Mouse (Mus musculus) ES-Bruce4 (cell line): Measurements from ENCODE around the gene Sbf1. TPM values are rescaled to one million over a fixed set of nuclear protein-coding genes. Genes with fewer than 3 reads are reported as not detected.

ENCODE experiments used
- H3K27ac ChIP-seq: 2 replicates; pipeline ENCODE4 v1.5.1; 2012; ENCODE audit warnings: low read length, inconsistent platforms; ENCODE audit not compliant: insufficient read depth
- H3K27me3 ChIP-seq: 2 replicates; pipeline ENCODE4 v1.6.1; 2012; ENCODE audit warnings: mild to moderate bottlenecking, low read length, inconsistent platforms; ENCODE audit not compliant: control insufficient read depth, poor library complexity, insufficient read depth, severe bottlenecking
- H3K36me3 ChIP-seq: 2 replicates; pipeline ENCODE4 v1.6.1; 2012; ENCODE audit warnings: inconsistent platforms, mild to moderate bottlenecking, low read length, moderate library complexity; ENCODE audit not compliant: control insufficient read depth, poor library complexity, insufficient read depth, severe bottlenecking
- H3K4me1 ChIP-seq: one replicate; pipeline ENCODE4 v1.8.1; 2011; ENCODE audit warnings: low read length; ENCODE audit not compliant: control insufficient read depth, insufficient read depth
- H3K4me3 ChIP-seq: 2 replicates; pipeline ENCODE4 v1.5.1; 2011; ENCODE audit warnings: low read depth, mild to moderate bottlenecking, low read length
- H3K9ac ChIP-seq: 2 replicates; pipeline ENCODE4 v1.6.1; 2012; ENCODE audit warnings: low read depth, mild to moderate bottlenecking, inconsistent platforms; ENCODE audit not compliant: poor library complexity, severe bottlenecking
- H3K9me3 ChIP-seq: replicated peaks from 2 replicates; pipeline ENCODE4 v1.6.1; 2012; ENCODE audit warnings: mild to moderate bottlenecking, low read length, inconsistent platforms; ENCODE audit not compliant: control insufficient read depth, poor library complexity, insufficient read depth, severe bottlenecking
- CTCF ChIP-seq: IDR thresholded peaks from one replicate; pipeline ENCODE4 v1.8.1; 2011; ENCODE audit warnings: low read depth, low read length
- EP300 ChIP-seq: IDR thresholded peaks from 2 replicates; pipeline ENCODE4 v1.6.1; 2011; ENCODE audit warnings: low read depth, low read length; ENCODE audit not compliant: insufficient read depth
- POLR2A ChIP-seq: IDR thresholded peaks from one replicate; pipeline ENCODE4 v1.8.1; 2011; ENCODE audit warnings: low read length; ENCODE audit not compliant: insufficient read depth
- polyA plus RNA-seq: library from polyadenylated mRNA; stranded (reverse); fragments of >200 nt; gene quantifications from 2 replicates; pipeline ENCODE4 v1.2.4, GENCODE M21; 2011; ENCODE audit warnings: low read depth; ENCODE audit not compliant: missing spikeins, insufficient read depth, insufficient read length

The Sbf1 gene
- polyA plus RNA-seq, 1 experiment, result 51.5 TPM

DNA sequence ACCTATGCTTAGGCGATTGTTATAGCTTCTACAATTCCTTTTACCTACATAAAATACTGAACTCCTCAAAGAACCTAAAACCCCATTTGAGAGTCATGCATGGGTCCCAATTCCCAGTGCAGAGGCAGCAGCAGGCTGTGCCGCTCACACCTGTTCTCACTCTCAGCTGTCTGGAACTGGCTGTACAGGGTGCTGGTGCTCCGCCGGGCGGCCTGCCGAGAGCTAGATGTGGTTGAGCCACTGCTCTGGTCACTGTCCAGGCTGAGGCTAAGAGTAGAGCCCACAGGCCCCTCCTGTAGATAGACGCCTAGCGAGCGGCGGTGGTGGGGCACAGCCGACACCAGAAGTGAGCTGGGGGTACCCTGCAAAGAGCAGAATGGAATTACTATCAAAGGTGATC is 25.7 kb downstream of the Sbf1 start:
- Histone ChIP-seq H3K27me3 (no peaks in the 10 kb centered on the region), H3K9me3 (no peaks in the 10 kb centered on the region), H3K36me3 (peaks cover 27% of the 10 kb centered on the region), H3K27ac (no peak overlapping the region), H3K4me3 (no peak overlapping the region), H3K4me1 (no peaks in the 10 kb centered on the region), H3K9ac (no peak overlapping the region)
- TF ChIP-seq CTCF, result no peak
- TF ChIP-seq EP300, result no peak
- no peak for TF ChIP-seq POLR2A

DNA sequence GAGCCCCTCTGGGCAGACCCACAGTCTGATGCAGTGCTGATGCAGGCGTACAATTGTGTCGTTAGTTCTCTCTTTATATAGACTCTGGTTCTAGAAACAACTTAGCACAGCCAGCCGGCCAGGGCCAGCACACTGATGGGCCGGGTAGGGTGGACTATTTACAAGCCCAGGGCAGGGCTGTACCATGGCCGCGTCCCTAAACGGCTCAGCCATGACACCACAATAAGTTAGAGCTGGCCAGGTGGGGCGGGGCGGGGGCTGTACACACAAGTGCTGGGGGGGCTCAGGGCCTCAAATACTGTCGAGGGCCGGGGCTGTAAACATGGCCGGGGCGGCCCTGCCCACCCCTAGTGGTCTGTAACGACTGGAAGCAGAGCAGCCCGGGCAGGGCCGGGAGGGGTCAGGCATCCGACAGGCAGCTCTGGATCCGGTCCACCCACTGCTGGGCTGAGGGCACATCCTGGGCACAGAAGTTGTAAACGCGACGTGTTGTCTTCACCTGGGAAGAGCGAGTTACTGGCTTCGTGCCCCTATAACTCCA is 26.8 kb downstream of the Sbf1 start:
- H3K4me1 ChIP-seq, result no peaks in the 10 kb centered on the region
- H3K27ac ChIP-seq, result no peak overlapping the region
- peaks cover 19% of the 10 kb centered on the region for H3K36me3 ChIP-seq
- no peak overlapping the region for H3K4me3 ChIP-seq
- TF ChIP-seq EP300, result no peak
- no peak for TF ChIP-seq POLR2A
- TF ChIP-seq CTCF, result no peak
- H3K9ac ChIP-seq, result no peak overlapping the region
- no peaks in the 10 kb centered on the region for H3K9me3 ChIP-seq
- no peaks in the 10 kb centered on the region for H3K27me3 ChIP-seq

- TF ChIP-seq EP300 (no peak), CTCF (no peak), POLR2A (no peak)
- Histone ChIP-seq H3K4me1 (peaks cover 4% of the 10 kb centered on the region), H3K9ac (no peak overlapping the region), H3K4me3 (no peak overlapping the region), H3K9me3 (no peaks in the 10 kb centered on the region), H3K36me3 (peaks cover 15% of the 10 kb centered on the region), H3K27me3 (no peaks in the 10 kb centered on the region), H3K27ac (no peak overlapping the region)
Observed at GRCm38 (mm10) chr15:89286582-89286981, 28.5 kb downstream of the Sbf1 start.

DNA sequence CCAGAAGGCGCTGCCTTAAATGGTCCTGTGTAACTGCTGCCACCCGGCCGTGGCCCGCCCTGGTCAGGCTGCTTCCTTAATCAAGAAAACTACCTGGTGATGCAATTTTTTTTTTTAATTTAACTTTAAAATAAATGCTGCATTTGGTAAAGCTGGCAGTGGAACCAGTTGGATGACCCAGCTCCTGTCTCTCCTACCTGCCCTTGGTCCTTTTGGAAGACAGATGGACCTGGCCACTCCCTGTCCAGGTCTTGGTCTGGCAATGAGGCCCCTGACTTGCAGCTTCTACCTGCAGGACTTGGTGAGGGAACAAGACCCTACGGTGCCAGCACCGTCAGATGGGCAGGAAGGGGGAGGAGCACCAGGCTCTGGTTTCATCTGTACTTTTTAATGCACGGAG is 29.0 kb downstream of the Sbf1 start:
- H3K27me3 ChIP-seq, result no peaks in the 10 kb centered on the region
- TF ChIP-seq CTCF (no peak), EP300 (no peak), POLR2A (no peak)
- no peak overlapping the region for H3K4me3 ChIP-seq
- peaks cover 4% of the 10 kb centered on the region for H3K4me1 ChIP-seq
- no peak overlapping the region for H3K27ac ChIP-seq
- peaks cover 15% of the 10 kb centered on the region for H3K36me3 ChIP-seq
- no peak overlapping the region for H3K9ac ChIP-seq
- no peaks in the 10 kb centered on the region for H3K9me3 ChIP-seq

DNA sequence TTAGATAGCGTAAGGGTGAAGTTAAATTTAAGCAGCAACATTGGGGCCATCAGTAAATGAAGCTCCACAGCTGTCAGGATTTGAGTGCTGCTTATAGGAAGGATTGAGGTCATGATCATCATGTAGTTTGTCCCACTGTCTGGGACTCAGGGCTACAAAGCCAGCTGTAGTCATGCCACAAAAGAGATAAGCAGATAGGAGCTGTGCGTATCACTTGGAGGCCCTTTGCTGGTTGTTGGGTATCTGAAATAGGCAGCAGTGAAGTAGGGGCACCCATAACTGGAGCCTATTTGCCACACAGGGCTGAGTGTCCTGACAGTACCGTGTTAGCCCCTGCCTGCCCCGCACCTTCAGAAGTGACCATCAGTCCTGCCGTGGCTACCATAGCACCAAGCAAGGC is 29.6 kb downstream of the Sbf1 start:
- H3K4me1 ChIP-seq, result peaks cover 4% of the 10 kb centered on the region
- no peaks in the 10 kb centered on the region for H3K9me3 ChIP-seq
- H3K27me3 ChIP-seq, result no peaks in the 10 kb centered on the region
- no peak for TF ChIP-seq CTCF
- no peak for TF ChIP-seq POLR2A
- TF ChIP-seq EP300, result no peak
- no peak overlapping the region for H3K4me3 ChIP-seq
- no peak overlapping the region for H3K27ac ChIP-seq
- H3K36me3 ChIP-seq, result peaks cover 15% of the 10 kb centered on the region
- H3K9ac ChIP-seq, result no peak overlapping the region

DNA sequence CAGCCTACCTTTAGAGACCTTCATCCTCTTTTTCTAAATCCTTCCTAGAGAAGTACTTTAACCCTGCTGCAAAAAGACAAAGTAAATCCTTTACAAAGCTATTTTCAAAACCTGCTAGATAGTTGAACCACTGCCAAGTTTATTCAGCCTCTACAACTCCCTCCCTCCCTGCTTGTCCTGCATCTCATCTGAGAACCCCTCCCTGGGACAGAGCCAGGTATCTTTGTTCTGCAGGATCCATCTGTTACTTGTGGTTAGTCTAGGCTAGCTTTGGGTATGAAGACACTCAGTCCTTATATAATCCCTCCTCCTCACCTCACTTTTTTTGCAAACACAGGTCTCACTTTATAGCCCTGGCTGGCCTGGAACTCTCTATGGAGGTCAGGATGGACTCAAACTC is 30.1 kb downstream of the Sbf1 start:
- Histone ChIP-seq H3K27me3 (no peaks in the 10 kb centered on the region), H3K4me3 (no peak overlapping the region), H3K9ac (no peak overlapping the region), H3K4me1 (peaks cover 4% of the 10 kb centered on the region), H3K27ac (no peak overlapping the region), H3K9me3 (no peaks in the 10 kb centered on the region), H3K36me3 (peaks cover 15% of the 10 kb centered on the region)
- TF ChIP-seq CTCF (no peak), POLR2A (no peak), EP300 (no peak)

DNA sequence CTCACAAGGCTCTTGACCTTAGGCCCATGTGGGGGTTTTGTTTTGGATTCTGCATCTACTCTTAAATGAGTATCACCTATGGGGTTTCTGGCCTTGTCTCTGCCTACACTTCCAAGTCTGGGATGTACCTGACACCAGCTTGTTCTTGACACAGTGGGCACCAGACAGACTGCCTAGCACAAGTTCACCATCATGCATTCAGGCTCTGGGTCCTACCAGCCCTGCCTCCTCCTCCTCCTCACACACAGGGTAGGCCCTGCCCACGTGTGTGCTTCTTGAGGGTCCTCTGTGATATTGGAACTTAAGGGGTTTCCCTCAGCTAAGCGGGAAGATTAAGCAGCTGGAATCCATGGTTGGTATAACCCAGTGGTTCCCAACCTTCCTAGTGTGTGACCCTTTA is 31.0 kb downstream of the Sbf1 start:
- Histone ChIP-seq H3K9me3 (no peaks in the 10 kb centered on the region), H3K27me3 (no peaks in the 10 kb centered on the region), H3K36me3 (peaks cover 9% of the 10 kb centered on the region), H3K27ac (no peak overlapping the region), H3K4me1 (peaks cover 4% of the 10 kb centered on the region), H3K4me3 (no peak overlapping the region), H3K9ac (no peak overlapping the region)
- TF ChIP-seq CTCF (no peak), POLR2A (no peak), EP300 (no peak)
